Mouse (Mus musculus) stomach, embryonic 16.5 days (tissue): ENCODE data around the gene Aldh3b1. TPM values are rescaled to one million over a fixed set of nuclear protein-coding genes. Genes with fewer than 3 reads are reported as not detected.

ENCODE experiments used
- ATAC-seq: fragments of 200-750 bp; cut with Nextera tagmentation; 2 replicates; pipeline ENCODE4 v1.8.0; 2017; ENCODE audit warnings: moderate number of reproducible peaks, moderate TSS enrichment; ENCODE audit not compliant: insufficient read depth, low FRiP score
- H3K27ac ChIP-seq: fragments of 300-500 bp; sonication (generic); 2 replicates; pipeline ENCODE4 v1.5.1; 2014; ENCODE audit warnings: low read length
- H3K27me3 ChIP-seq: fragments of 300-500 bp; sonication (generic); 2 replicates; pipeline ENCODE4 v1.6.1; 2014; ENCODE audit warnings: low read length, control low read depth, mixed read lengths; ENCODE audit not compliant: control insufficient read depth, insufficient read depth
- H3K36me3 ChIP-seq: fragments of 300-500 bp; sonication (generic); 2 replicates; pipeline ENCODE4 v1.6.1; 2014; ENCODE audit warnings: low read length; ENCODE audit not compliant: control insufficient read depth, insufficient read depth
- H3K4me1 ChIP-seq: fragments of 300-500 bp; sonication (generic); 2 replicates; pipeline ENCODE4 v1.6.1; 2014; ENCODE audit warnings: low read length, control low read depth, mixed read lengths; ENCODE audit not compliant: control insufficient read depth, insufficient read depth
- H3K4me2 ChIP-seq: fragments of 300-500 bp; sonication (generic); 2 replicates; pipeline ENCODE4 v1.6.1; 2014; ENCODE audit warnings: low read depth, low read length, mixed read lengths
- H3K4me3 ChIP-seq: fragments of 300-500 bp; sonication (generic); replicated peaks from 2 replicates; pipeline ENCODE4 v1.5.1; 2014; ENCODE audit warnings: mild to moderate bottlenecking, low read length
- H3K9ac ChIP-seq: fragments of 300-500 bp; sonication (generic); 2 replicates; pipeline ENCODE4 v1.6.1; 2014; ENCODE audit warnings: low read length
- H3K9me3 ChIP-seq: fragments of 300-500 bp; sonication (generic); replicated peaks from 2 replicates; pipeline ENCODE4 v1.6.1; 2016; ENCODE audit warnings: low read length, control low read depth; ENCODE audit not compliant: control insufficient read depth
- WGBS: fragments of 180-500 bp; shearing (Covaris S2); extraction: QIAGEN DNeasy Blood & Tissue Kit; methylation state at CpG from one replicate; pipeline ENCODE4 v1.1.7; 2014; 5-methylcytosine and 5-hydroxymethylcytosine counted together
- polyA plus RNA-seq: library from polyadenylated mRNA; unstranded; fragments of >200 nt; fragmentation: Nextera tagmentation; extraction: Ambion mirVana; gene quantifications from 2 replicates; pipeline ENCODE4 v1.2.1, GENCODE M21; 2015

The Aldh3b1 gene
- polyA plus RNA-seq, 1 experiment from 2014 or later = 4.9 TPM

DNA sequence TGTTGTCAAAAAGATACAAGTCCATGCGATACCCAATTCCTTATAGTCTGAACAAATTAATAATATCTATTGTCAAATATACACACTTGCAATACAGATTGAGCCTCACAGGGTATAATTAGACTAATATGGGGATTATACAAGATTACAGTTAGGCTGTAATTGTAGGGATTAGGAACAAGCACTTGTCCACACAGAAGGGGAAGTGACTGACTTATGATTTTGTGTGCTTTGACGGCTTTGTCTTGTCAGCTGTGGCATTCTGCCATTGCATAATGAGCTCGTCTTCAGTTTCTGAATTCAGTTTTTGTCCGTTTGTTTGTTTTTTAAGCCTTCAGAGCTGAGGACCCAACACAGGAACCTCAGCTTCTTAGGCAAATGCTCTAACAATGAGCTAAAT lies 47.4 kb downstream of the Aldh3b1 start:
- Histone ChIP-seq H3K27me3 (no peaks in the 10 kb centered on the region), H3K27ac (0 out of 2 replicates have a peak overlapping the region, but pooled peaks have one; percentile 2), H3K4me2 (no peak overlapping the region), H3K9ac (no peak overlapping the region), H3K36me3 (no peaks in the 10 kb centered on the region), H3K4me3 (no peak overlapping the region), H3K4me1 (peaks cover 19% of the 10 kb centered on the region), H3K9me3 (no peaks in the 10 kb centered on the region)
- ATAC-seq = no peak
- WGBS = 73% methylated on average over 4 of the region's 4 CpGs

DNA sequence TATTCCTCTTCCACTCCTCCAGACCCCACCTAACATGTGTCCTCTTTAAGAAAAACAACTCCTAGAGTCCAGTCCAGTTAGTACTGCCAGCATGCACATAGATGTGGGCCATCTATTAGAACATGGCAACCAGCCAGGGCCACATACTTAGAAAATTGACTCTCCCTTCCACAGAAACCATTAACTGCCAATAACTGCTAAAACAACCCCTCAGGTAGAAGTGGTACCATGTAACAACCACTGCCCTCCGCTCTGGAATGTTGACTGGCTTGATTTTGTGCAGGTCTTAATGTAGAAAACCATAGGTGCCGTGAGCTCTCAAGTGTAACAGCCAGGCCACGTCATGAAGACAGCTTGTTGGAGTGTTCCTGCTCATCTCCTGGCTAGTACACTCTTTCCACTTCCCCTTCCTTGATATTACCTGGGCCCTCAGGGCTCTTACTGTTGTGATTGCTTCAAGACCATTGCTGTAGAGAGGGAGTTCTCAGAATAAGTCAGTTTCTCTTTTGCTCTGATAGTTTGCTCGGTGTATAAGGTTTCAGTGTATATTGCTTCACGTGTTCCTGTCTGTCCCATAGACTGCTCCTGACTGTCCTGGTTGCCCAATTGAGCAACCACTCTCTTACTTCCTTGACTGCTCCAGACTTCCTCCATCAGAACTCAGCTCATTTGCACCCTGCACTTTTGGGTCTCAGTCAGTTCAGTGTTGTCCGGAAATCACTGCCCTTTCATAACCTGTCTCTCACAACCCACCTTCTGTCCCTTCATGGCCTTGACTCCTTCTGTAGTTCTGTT lies 49.4 kb downstream of the Aldh3b1 start:
- H3K9me3 ChIP-seq = no peaks in the 10 kb centered on the region
- H3K27ac ChIP-seq = no peak overlapping the region; the same call in 1 of the 2 replicates
- ATAC-seq = no peak
- no peaks in the 10 kb centered on the region for H3K36me3 ChIP-seq
- peaks cover 23% of the 10 kb centered on the region for H3K4me1 ChIP-seq
- no peak overlapping the region for H3K9ac ChIP-seq
- 85% methylated on average over 6 of the region's 6 CpGs for WGBS
- no peaks in the 10 kb centered on the region for H3K27me3 ChIP-seq
- no peak overlapping the region for H3K4me3 ChIP-seq
- H3K4me2 ChIP-seq = no peak overlapping the region

DNA sequence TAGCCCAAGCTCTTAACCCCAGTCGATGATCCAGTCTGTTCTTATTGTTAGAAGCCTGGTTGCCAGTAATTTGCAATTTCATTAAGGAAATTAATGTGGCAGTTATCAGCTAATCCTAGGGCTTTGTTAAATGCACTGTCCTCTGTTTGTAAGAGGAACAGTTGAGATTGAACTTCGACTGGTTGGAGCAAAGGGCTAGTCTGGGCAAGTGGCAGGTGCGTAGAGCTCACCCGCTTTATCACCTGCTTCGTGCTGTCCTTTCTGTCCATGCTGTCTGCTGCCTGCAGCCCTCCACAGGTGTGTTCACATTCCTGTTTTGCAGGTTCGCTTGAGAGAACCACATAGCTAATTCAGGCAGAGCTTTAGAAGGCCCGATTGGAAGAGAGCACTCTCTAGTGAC lies 54.6 kb downstream of the Aldh3b1 start:
- no peaks in the 10 kb centered on the region for H3K27me3 ChIP-seq
- no peaks in the 10 kb centered on the region for H3K9me3 ChIP-seq
- H3K27ac ChIP-seq = peak overlapping the region; percentile 58; the same call in 1 of the 2 replicates
- no peaks in the 10 kb centered on the region for H3K36me3 ChIP-seq
- no peak overlapping the region for H3K9ac ChIP-seq
- ATAC-seq = peak; percentile 44; the same call in 1 of the 2 replicates
- no peak overlapping the region for H3K4me3 ChIP-seq
- H3K4me2 ChIP-seq = no peak overlapping the region
- H3K4me1 ChIP-seq = peaks cover 14% of the 10 kb centered on the region; the same call in 1 of the 2 replicates
- 70% methylated on average over 7 of the region's 7 CpGs for whole genome bisulfite sequencing

DNA sequence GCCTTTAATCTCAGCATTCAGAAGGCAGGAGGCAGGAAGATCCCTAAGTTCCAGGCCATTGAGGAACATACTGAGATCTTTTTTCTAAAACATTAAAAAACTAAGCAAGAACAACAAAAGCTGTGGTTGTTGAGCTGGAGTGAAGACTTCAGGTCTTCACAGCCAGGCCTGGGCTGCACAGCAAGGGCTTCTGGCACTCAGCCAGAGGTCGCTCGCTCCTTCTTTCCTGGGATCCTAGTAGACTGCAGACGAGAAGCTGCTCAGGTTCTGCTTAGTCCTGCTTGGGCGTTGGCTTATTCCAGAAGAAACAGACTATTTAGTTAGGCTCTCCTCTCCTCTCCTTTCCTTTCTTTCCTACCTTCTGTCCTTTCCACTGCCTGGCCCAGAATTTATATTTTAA lies 57.2 kb downstream of the Aldh3b1 start:
- no peak overlapping the region for H3K4me2 ChIP-seq
- no peak overlapping the region for H3K4me3 ChIP-seq
- H3K4me1 ChIP-seq = peaks cover 10% of the 10 kb centered on the region; the same call in 1 of the 2 replicates
- no peaks in the 10 kb centered on the region for H3K9me3 ChIP-seq
- no peak for ATAC-seq
- 44% methylated on average over 4 of the region's 4 CpGs for WGBS
- no peak overlapping the region for H3K9ac ChIP-seq
- H3K27ac ChIP-seq = no peak overlapping the region
- no peaks in the 10 kb centered on the region for H3K36me3 ChIP-seq
- H3K27me3 ChIP-seq = no peaks in the 10 kb centered on the region

DNA sequence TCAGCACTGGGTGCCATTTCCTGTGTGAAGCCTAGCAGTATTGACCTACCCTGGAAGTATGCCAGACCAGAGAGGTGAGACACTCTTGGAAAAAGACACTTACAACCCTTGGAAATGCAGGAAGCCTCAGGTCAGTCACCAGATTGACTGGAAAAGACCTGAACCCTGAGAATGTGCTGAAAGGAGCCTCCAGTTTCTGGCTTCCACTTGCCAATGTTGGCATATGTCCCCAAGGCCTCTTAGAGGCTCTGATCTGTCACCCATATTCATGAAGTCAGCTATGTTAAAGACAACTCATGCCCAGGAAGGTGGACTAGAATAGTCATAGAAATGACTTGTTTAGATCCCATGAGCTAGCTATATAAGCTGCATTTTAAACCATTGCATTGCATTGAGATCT lies 58.1 kb downstream of the Aldh3b1 start:
- Histone ChIP-seq H3K9ac (no peak overlapping the region), H3K36me3 (no peaks in the 10 kb centered on the region), H3K4me2 (no peak overlapping the region), H3K27me3 (no peaks in the 10 kb centered on the region), H3K27ac (no peak overlapping the region), H3K9me3 (no peaks in the 10 kb centered on the region), H3K4me1 (peaks cover 10% of the 10 kb centered on the region; the same call in 1 of the 2 replicates), H3K4me3 (no peak overlapping the region)
- no peak for ATAC-seq

DNA sequence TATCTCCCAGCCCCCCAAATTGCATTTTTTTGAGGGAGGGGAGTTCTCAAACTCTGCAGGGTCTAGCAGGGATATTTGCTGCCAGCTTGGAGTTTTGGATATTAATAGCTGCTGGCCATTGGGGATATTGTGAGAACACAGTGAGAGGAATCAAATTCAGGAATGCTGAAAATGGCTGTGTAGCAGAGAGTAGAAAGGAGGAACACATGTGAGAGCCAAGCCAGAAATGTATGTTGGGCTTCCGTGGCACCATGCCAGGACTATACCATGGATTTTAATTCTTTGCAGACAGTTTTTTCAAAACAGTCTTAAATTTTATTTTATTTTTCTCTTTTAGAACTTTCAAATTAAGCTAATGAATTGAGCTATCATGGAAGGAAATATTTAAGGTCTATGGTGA lies 61.3 kb downstream of the Aldh3b1 start:
- ATAC-seq = no peak
- Histone ChIP-seq H3K4me2 (no peak overlapping the region), H3K4me1 (0 out of 2 replicates have a peak, but pooled peaks cover 2% of the 10 kb centered on the region), H3K36me3 (peaks cover 2% of the 10 kb centered on the region), H3K4me3 (no peak overlapping the region), H3K27me3 (no peaks in the 10 kb centered on the region), H3K9ac (no peak overlapping the region), H3K27ac (no peak overlapping the region), H3K9me3 (no peaks in the 10 kb centered on the region)
- WGBS = 86% methylated on average over 1 of the region's 1 CpGs

DNA sequence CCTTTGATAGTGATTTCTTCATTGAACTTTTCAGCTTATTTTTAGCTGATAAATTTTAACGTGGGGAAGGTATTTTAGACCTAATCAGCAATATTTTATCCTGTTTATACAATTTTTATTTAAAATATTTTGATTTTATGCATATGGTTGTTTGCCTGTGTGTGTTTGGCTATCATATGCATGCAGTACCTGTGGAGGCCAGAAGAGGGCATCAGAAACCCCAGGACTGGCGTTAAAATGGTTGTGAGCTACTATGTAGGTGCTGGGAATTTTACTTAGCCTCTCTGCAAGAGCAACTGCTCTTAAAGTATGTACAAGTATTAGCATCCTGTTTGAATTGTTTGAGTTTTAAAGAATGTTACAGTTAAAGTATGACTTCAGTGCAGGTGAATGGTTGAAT lies 64.6 kb downstream of the Aldh3b1 start:
- WGBS = 74% methylated on average over 2 of the region's 2 CpGs
- no peak overlapping the region for H3K27ac ChIP-seq
- H3K4me2 ChIP-seq = no peak overlapping the region
- H3K4me1 ChIP-seq = no peaks in the 10 kb centered on the region; the same call in 1 of the 2 replicates
- no peak overlapping the region for H3K4me3 ChIP-seq
- no peak for ATAC-seq
- H3K36me3 ChIP-seq = peaks cover 2% of the 10 kb centered on the region
- no peaks in the 10 kb centered on the region for H3K27me3 ChIP-seq
- H3K9ac ChIP-seq = no peak overlapping the region
- no peaks in the 10 kb centered on the region for H3K9me3 ChIP-seq

Other genes with a start within 250 kb of the Aldh3b1 start
- gene Lrp5, start 243.2 kb downstream of the Aldh3b1 start, polyA plus RNA-seq = 5.0 and 5.5 TPM in 2 replicates
- 37.1 and 39.9 TPM in 2 replicates for gene 1810055G02Rik, start 221.5 kb downstream of the Aldh3b1 start, polyA plus RNA-seq
- 22.2 and 22.6 TPM in 2 replicates for gene Kmt5b, start 162.4 kb downstream of the Aldh3b1 start, polyA plus RNA-seq
- gene Chka, start 78.0 kb downstream of the Aldh3b1 start, polyA plus RNA-seq = 42.2 and 44.4 TPM in 2 replicates
- 43.1 and 46.6 TPM in 2 replicates for gene Tcirg1, start 22.7 kb downstream of the Aldh3b1 start, polyA plus RNA-seq
- gene Ndufs8, start 17.0 kb downstream of the Aldh3b1 start, polyA plus RNA-seq = 271 and 298 TPM in 2 replicates
- 25.6 and 29.9 TPM in 2 replicates for gene Unc93b1, start 5.4 kb upstream of the Aldh3b1 start, polyA plus RNA-seq
- 0.39 and 0.92 TPM in 2 replicates for gene Aldh3b3, start 28.8 kb upstream of the Aldh3b1 start, polyA plus RNA-seq
- 44.0 and 68.7 TPM in 2 replicates for gene Aldh3b2, start 42.5 kb upstream of the Aldh3b1 start, polyA plus RNA-seq
- gene Acy3, start 56.8 kb upstream of the Aldh3b1 start, polyA plus RNA-seq = 7.8 and 10.2 TPM in 2 replicates
- 0.17 TPM in 1 of 2 replicates, not detected in the other for gene Tbx10, start 62.9 kb upstream of the Aldh3b1 start, polyA plus RNA-seq
- 30.5 and 31.3 TPM in 2 replicates for gene Nudt8, start 70.8 kb upstream of the Aldh3b1 start, polyA plus RNA-seq
- 2.8 and 3.4 TPM in 2 replicates for gene Gm49405, start 70.8 kb upstream of the Aldh3b1 start, polyA plus RNA-seq
- 3.8 and 4.8 TPM in 2 replicates for gene Doc2g, start 73.5 kb upstream of the Aldh3b1 start, polyA plus RNA-seq
- gene Ndufv1, start 83.0 kb upstream of the Aldh3b1 start, polyA plus RNA-seq = 222 and 223 TPM in 2 replicates
- 793 and 833 TPM in 2 replicates for gene Gstp1, start 108.2 kb upstream of the Aldh3b1 start, polyA plus RNA-seq
- 24.2 and 28.7 TPM in 2 replicates for gene Gstp2, start 116.2 kb upstream of the Aldh3b1 start, polyA plus RNA-seq
- gene Gstp3, start 129.8 kb upstream of the Aldh3b1 start, polyA plus RNA-seq = 5.3 and 6.1 TPM in 2 replicates
- 2.9 and 4.2 TPM in 2 replicates for gene Cabp2, start 151.8 kb upstream of the Aldh3b1 start, polyA plus RNA-seq
- gene Cdk2ap2, start 167.4 kb upstream of the Aldh3b1 start, polyA plus RNA-seq = 115 and 128 TPM in 2 replicates
- 13.8 and 14.9 TPM in 2 replicates for gene Pitpnm1, start 170.2 kb upstream of the Aldh3b1 start, polyA plus RNA-seq
- gene Aip, start 196.1 kb upstream of the Aldh3b1 start, polyA plus RNA-seq = 86.9 and 90.8 TPM in 2 replicates
- gene Gpr152, start 210.0 kb upstream of the Aldh3b1 start, polyA plus RNA-seq = not detected in 2 replicates
- gene Cabp4, start 214.2 kb upstream of the Aldh3b1 start, polyA plus RNA-seq = 0.12 TPM in 1 of 2 replicates, not detected in the other
- 176 and 182 TPM in 2 replicates for gene Coro1b, start 218.8 kb upstream of the Aldh3b1 start, polyA plus RNA-seq
- gene Ptprcap, start 223.8 kb upstream of the Aldh3b1 start, polyA plus RNA-seq = 5.8 and 6.2 TPM in 2 replicates
- 50.2 and 60.4 TPM in 2 replicates for gene Rps6kb2, start 233.5 kb upstream of the Aldh3b1 start, polyA plus RNA-seq
- gene Carns1, start 245.7 kb upstream of the Aldh3b1 start, polyA plus RNA-seq = 1.8 and 3.1 TPM in 2 replicates